Mouse (Mus musculus) CH12.LX (cell line): ENCODE data around the gene Kif3b. TPM values are rescaled to one million over a fixed set of nuclear protein-coding genes. Genes with fewer than 3 reads are reported as not detected.

Source experiments
- DNase-seq: peaks from one replicate; pipeline ENCODE4 v3.0.0-alpha.2; 2013; ENCODE audit errors: extremely low read depth
- H3K27ac ChIP-seq: 2 replicates; pipeline ENCODE4 v1.5.1; 2012; ENCODE audit warnings: low read depth, mild to moderate bottlenecking, control low read depth, moderate library complexity; ENCODE audit not compliant: insufficient read depth
- H3K27me3 ChIP-seq: replicated peaks from 2 replicates; pipeline ENCODE3; 2012; ENCODE audit warnings: inconsistent platforms
- H3K36me3 ChIP-seq, 2 experiments: replicated peaks in 1 of 2; 2 replicates each; pipeline versions ENCODE3 to v1.6.1; 2012; ENCODE audit warnings: inconsistent platforms in 1 of 2, low read length in 1 of 2, mild to moderate bottlenecking in 1 of 2, mixed read lengths in 1 of 2, moderate library complexity in 1 of 2; ENCODE audit not compliant: control insufficient read depth in 1 of 2, insufficient read depth in 1 of 2
- H3K4me1 ChIP-seq, 2 experiments: 2 replicates each; pipeline ENCODE4 v1.6.1; 2012; ENCODE audit warnings: inconsistent platforms in 1 of 2, moderate library complexity in 1 of 2; ENCODE audit not compliant: insufficient read depth in 2 of 2, control insufficient read depth in 1 of 2
- H3K4me2 ChIP-seq: 2 replicates; pipeline ENCODE4 v1.6.1; 2012; ENCODE audit warnings: low read depth, mild to moderate bottlenecking, control low read depth; ENCODE audit not compliant: poor library complexity, insufficient read depth, severe bottlenecking
- H3K4me3 ChIP-seq, 3 experiments: fragments of 150-350 bp in 1 of 3; sonication (generic) in 1 of 3; replicated peaks in 1 of 3; 2 replicates each; pipeline versions ENCODE3 to v1.5.1; 2011 to 2012; ENCODE audit warnings: low read depth in 2 of 3, low read length in 2 of 3, mild to moderate bottlenecking in 2 of 3, moderate library complexity in 2 of 3, control low read depth in 1 of 3, improper control_type of control experiment in 1 of 3, inconsistent platforms in 1 of 3, mixed read lengths in 1 of 3; ENCODE audit not compliant: poor library complexity in 1 of 3
- H3K79me2 ChIP-seq: replicated peaks from 2 replicates; pipeline ENCODE4 v1.6.1; 2012; ENCODE audit warnings: mild to moderate bottlenecking, moderate library complexity; ENCODE audit not compliant: control insufficient read depth, poor library complexity, insufficient read depth, severe bottlenecking; ENCODE audit errors: extremely low read depth
- H3K9ac ChIP-seq: 2 replicates; pipeline ENCODE4 v1.6.1; 2012; ENCODE audit warnings: low read depth, mild to moderate bottlenecking, control low read depth, moderate library complexity; ENCODE audit not compliant: insufficient read depth
- H3K9me3 ChIP-seq: replicated peaks from 2 replicates; pipeline ENCODE3; 2012; ENCODE audit warnings: low read length, inconsistent platforms, mixed read lengths
- CHD1 ChIP-seq: IDR thresholded peaks from 2 replicates; pipeline ENCODE4 v1.6.1; 2012; ENCODE audit warnings: low read depth, low read length, improper control_type of control experiment, inconsistent platforms
- CTCF ChIP-seq, 2 experiments: IDR thresholded peaks in 1 of 2; conservative IDR thresholded peaks in 1 of 2; 2 replicates each; pipeline ENCODE4 v1.5.1; 2011 to 2012; ENCODE audit warnings: low read depth in 2 of 2, low read length in 2 of 2, improper control_type of control experiment in 1 of 2, inconsistent platforms in 1 of 2, mild to moderate bottlenecking in 1 of 2, moderate library complexity in 1 of 2
- ELF1 ChIP-seq: IDR thresholded peaks from 2 replicates; pipeline ENCODE4 v1.6.1; 2014; ENCODE audit warnings: low read depth, mild to moderate bottlenecking, inconsistent platforms, low read length, improper control_type of control experiment
- EP300 ChIP-seq: IDR thresholded peaks from 2 replicates; pipeline ENCODE4 v1.6.1; 2011; ENCODE audit warnings: low read length, improper control_type of control experiment
- JUN ChIP-seq: IDR thresholded peaks from 2 replicates; pipeline ENCODE4 v1.6.1; 2011; ENCODE audit warnings: low read depth, mild to moderate bottlenecking, low read length, improper control_type of control experiment, moderate library complexity; ENCODE audit not compliant: insufficient read depth
- JUND ChIP-seq: conservative IDR thresholded peaks from 2 replicates; pipeline ENCODE4 v1.6.1; 2011; ENCODE audit warnings: low read depth, low read length, improper control_type of control experiment
- MAZ ChIP-seq: IDR thresholded peaks from 2 replicates; pipeline ENCODE4 v1.6.1; 2012; ENCODE audit warnings: low read depth, mild to moderate bottlenecking, inconsistent platforms, low read length, improper control_type of control experiment, moderate library complexity
- MEF2A ChIP-seq: IDR thresholded peaks from 2 replicates; pipeline ENCODE4 v1.6.1; 2014; ENCODE audit warnings: low read depth, mild to moderate bottlenecking, inconsistent platforms, low read length, improper control_type of control experiment, borderline replicate concordance
- NRF1 ChIP-seq: IDR thresholded peaks from 2 replicates; pipeline ENCODE4 v1.6.1; 2014; ENCODE audit warnings: low read depth, mild to moderate bottlenecking, inconsistent platforms, low read length, improper control_type of control experiment, moderate library complexity
- UBTF ChIP-seq: IDR thresholded peaks from 2 replicates; pipeline ENCODE4 v1.6.1; 2012; ENCODE audit warnings: low read depth, mild to moderate bottlenecking, inconsistent platforms, low read length, improper control_type of control experiment, moderate library complexity
- USF1 ChIP-seq: IDR thresholded peaks from 2 replicates; pipeline ENCODE4 v1.6.1; 2014; ENCODE audit warnings: low read depth, mild to moderate bottlenecking, inconsistent platforms, low read length, improper control_type of control experiment
- ZKSCAN1 ChIP-seq: IDR thresholded peaks from 2 replicates; pipeline ENCODE4 v1.6.1; 2012; ENCODE audit warnings: low read depth, inconsistent platforms, low read length, improper control_type of control experiment, borderline replicate concordance
- dilution Hi-C: fragments of 300-500 bp; cut with MboI; formaldehyde crosslinking; loops from 2 replicates; pipeline ENCODE4 v1.14.3; 2020; ENCODE audit warnings: low sequenced_read_pairs; ENCODE audit not compliant: extremely low pct_unique_long_range_greater_than_20kb, extremely low pct_ligation_motif_present
- in situ Hi-C: fragments of 300-500 bp; cut with MboI; formaldehyde crosslinking; loops from 3 replicates; pipeline ENCODE4 v1.14.3; 2019; ENCODE audit warnings: low sequenced_read_pairs, low pct_ligation_motif_present, low pct_unique_long_range_greater_than_20kb, mixed read lengths
- polyA plus RNA-seq: library from polyadenylated mRNA; unstranded; fragments of >175 nt; gene quantifications from 2 replicates; pipeline ENCODE4 v1.2.1, GENCODE M21; 2012; ENCODE audit warnings: low read depth; ENCODE audit not compliant: insufficient read length
- total RNA-seq, 2 experiments: library from RNA; depleted of rRNA; stranded (reverse); fragments of 300-350 nt in 1 of 2; fragments of >200 nt in 1 of 2; gene quantifications; 2 replicates each; pipeline ENCODE4 v1.2.3; 2012 to 2014

The Kif3b gene
- total and polyA plus RNA-seq, 3 experiments: 8.5 to 16.5 (median 10.6) TPM

- H3K4me2 ChIP-seq: no peak overlapping the region
- no peaks in the 10 kb centered on the region for H3K9me3 ChIP-seq
- no peak overlapping the region for H3K4me3 ChIP-seq
- H3K9ac ChIP-seq: no peak overlapping the region
- in situ Hi-C loops (no loop called here), dilution Hi-C loops (no loop called here)
- peaks cover 0 to 7% of the 10 kb centered on the region in 2 experiments for H3K36me3 ChIP-seq
- H3K27ac ChIP-seq: no peak overlapping the region
- H3K27me3 ChIP-seq: no peaks in the 10 kb centered on the region
- H3K4me1 ChIP-seq: peaks cover 4 to 8% of the 10 kb centered on the region in 2 experiments; a peak in 3 of 4 replicates
- H3K79me2 ChIP-seq: peaks cover 11% of the 10 kb centered on the region
- no peak for DNase-seq
- TF ChIP-seq MAZ (no peak), ELF1 (no peak), JUND (no peak), MEF2A (no peak), ZKSCAN1 (no peak), CHD1 (no peak), UBTF (no peak), EP300 (no peak), USF1 (no peak), CTCF (conservative IDR thresholded peaks at IDR 0.05 in 1 of 2, IDR thresholded peaks at IDR 0.05 in 1 of 2; ENCODE audit: low read depth in 2 of 2, low read length in 2 of 2) (no peak), NRF1 (no peak)
These were observed 51.0 kb downstream of the Kif3b start for GRCm38 (mm10) chr2:153342166-153342565.

GRCm38 (mm10) chr2:153342602-153343001, 51.4 kb downstream of the Kif3b start:
- Histone ChIP-seq H3K27me3 (no peaks in the 10 kb centered on the region), H3K9me3 (no peaks in the 10 kb centered on the region), H3K27ac (no peak overlapping the region), H3K79me2 (peaks cover 16% of the 10 kb centered on the region), H3K4me3 (no peak overlapping the region), H3K9ac (no peak overlapping the region), H3K4me1 (peaks cover 4 to 8% of the 10 kb centered on the region in 2 experiments; a peak in 3 of 4 replicates), H3K4me2 (no peak overlapping the region), H3K36me3 (peaks cover 0 to 7% of the 10 kb centered on the region in 2 experiments)
- DNase-seq: no peak
- TF ChIP-seq JUN (peak; percentile 29; the same call in 1 of the 2 replicates), MEF2A (no peak), JUND (no peak)
- in situ Hi-C loops: no loop called here
- dilution Hi-C loops: no loop called here

GRCm38 (mm10) chr2:153343191-153343590, 52.0 kb downstream of the Kif3b start:
- dilution Hi-C loops: no loop called here
- H3K9ac ChIP-seq: no peak overlapping the region
- TF ChIP-seq CHD1: no peak
- TF ChIP-seq, all 38 proteins: peak for 0

More at GRCm38 (mm10) chr2:153343191-153343590, 52.0 kb downstream of the Kif3b start:
- H3K27me3 ChIP-seq: no peaks in the 10 kb centered on the region
- H3K36me3 ChIP-seq: peaks cover 0 to 7% of the 10 kb centered on the region in 2 experiments
- H3K4me2 ChIP-seq: no peak overlapping the region
- H3K27ac ChIP-seq: no peak overlapping the region
- peaks cover 20% of the 10 kb centered on the region for H3K79me2 ChIP-seq
- peaks cover 4 to 8% of the 10 kb centered on the region in 2 experiments; a peak in 3 of 4 replicates for H3K4me1 ChIP-seq
- DNase-seq: no peak
- no peaks in the 10 kb centered on the region for H3K9me3 ChIP-seq
- H3K4me3 ChIP-seq: no peak overlapping the region
- in situ Hi-C loops: no loop called here
